Mouse (Mus musculus) lung, postnatal 0 days (tissue): ENCODE results near the gene Rnf146.

ENCODE experiments used
- CTCF ChIP-seq: IDR thresholded peaks from 2 replicates; pipeline ENCODE4 v1.5.1; 2016; ENCODE audit warnings: antibody characterized with exemption, mild to moderate bottlenecking
- EP300 ChIP-seq: IDR thresholded peaks from 2 replicates; pipeline ENCODE4 v1.6.1; 2016; ENCODE audit warnings: antibody characterized with exemption, mild to moderate bottlenecking, control low read depth

GRCm38 (mm10) chr10:29351420-29351819, 10.8 kb downstream of the Rnf146 start:
- TF ChIP-seq EP300: no peak
- no peak for TF ChIP-seq CTCF
